Mouse (Mus musculus) heart, adult 2 months (tissue): Measurements from ENCODE around the gene Vmn1r82.

Source experiments
- CTCF ChIP-seq: fragments of 200-600 bp; IDR thresholded peaks from 2 replicates; pipeline ENCODE4 v1.8.1; 2022; ENCODE audit warnings: antibody characterized with exemption, mild to moderate bottlenecking, moderate library complexity
- POLR2A ChIP-seq: fragments of 200-500 bp; IDR thresholded peaks from 2 replicates; pipeline ENCODE4 v1.6.1; 2011; ENCODE audit warnings: mild to moderate bottlenecking, low read depth, low read length, control low read depth; ENCODE audit not compliant: insufficient read depth

DNA sequence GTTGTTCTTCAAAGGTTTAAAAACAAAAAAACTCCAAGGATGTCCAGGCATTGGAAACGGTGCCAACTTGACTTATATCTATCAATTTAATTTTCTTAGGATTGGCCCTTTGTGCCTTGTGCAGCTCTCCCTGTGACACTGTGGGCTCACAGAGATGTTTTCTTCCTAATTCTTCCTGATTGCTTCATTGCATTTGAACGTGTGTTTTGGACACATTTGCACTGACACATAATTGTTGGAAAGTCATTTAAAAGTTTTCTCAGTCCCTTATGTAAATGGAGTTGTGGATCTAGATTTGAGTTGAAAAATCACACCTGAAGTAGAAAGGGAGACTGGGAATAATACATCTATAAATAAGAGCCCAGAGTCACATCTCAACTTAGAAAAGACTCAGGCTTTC is at the start of gene Vmn1r82:
- no peak for TF ChIP-seq CTCF
- no peak for TF ChIP-seq POLR2A
